Mouse (Mus musculus) kidney, postnatal 36 days (tissue): ENCODE results near the gene Afap1.
A peak's percentile ranks its signal among the peaks of the same experiment; 100 is the strongest.

Source experiments
- DNase-seq, 2 experiments: peaks; one replicate each; pipeline ENCODE4 v3.0.0; 2021 to 2022; ENCODE audit warnings: mixed read lengths in 2 of 2

The Afap1 gene

GRCm38 (mm10) chr5:35980542-35980941 is 87.4 kb downstream of the Afap1 start:
- DNase-seq, result no peak

- no peak for DNase-seq
These were observed 88.2 kb downstream of the Afap1 start for GRCm38 (mm10) chr5:35981341-35981740.

- DNase-seq, result peak; percentile 51 to 88
These were observed 88.9 kb downstream of the Afap1 start for GRCm38 (mm10) chr5:35981976-35982375.

GRCm38 (mm10) chr5:35985611-35986010 is 92.5 kb downstream of the Afap1 start:
- no peak for DNase-seq

- DNase-seq, result no peak
These were observed 95.0 kb downstream of the Afap1 start for GRCm38 (mm10) chr5:35988085-35988484.

GRCm38 (mm10) chr5:35989506-35989905 is 96.4 kb downstream of the Afap1 start:
- DNase-seq, result no peak

- DNase-seq, result no peak
These were observed 97.0 kb downstream of the Afap1 start for GRCm38 (mm10) chr5:35989986-35990735.

GRCm38 (mm10) chr5:36003797-36004196 is 110.7 kb downstream of the Afap1 start:
- DNase-seq, result no peak

- DNase-seq, result no peak
These were observed 113.0 kb downstream of the Afap1 start for GRCm38 (mm10) chr5:36006106-36006505.

- DNase-seq, result no peak
These were observed 113.5 kb downstream of the Afap1 start for GRCm38 (mm10) chr5:36006586-36006985.

- no peak for DNase-seq
These were observed 114.5 kb downstream of the Afap1 start for GRCm38 (mm10) chr5:36007649-36008048.

- no peak for DNase-seq
These were observed 116.3 kb downstream of the Afap1 start for GRCm38 (mm10) chr5:36009405-36009804.

- DNase-seq, result no peak
These were observed 125.2 kb downstream of the Afap1 start for GRCm38 (mm10) chr5:36018366-36018765.

- DNase-seq, result no peak
These were observed 128.0 kb downstream of the Afap1 start for GRCm38 (mm10) chr5:36021091-36021490.

- DNase-seq, result no peak
These were observed 129.2 kb downstream of the Afap1 start for GRCm38 (mm10) chr5:36022361-36022760.

GRCm38 (mm10) chr5:36024003-36024685 is 131.0 kb downstream of the Afap1 start:
- no peak for DNase-seq

- DNase-seq, result no peak
These were observed 132.0 kb downstream of the Afap1 start for GRCm38 (mm10) chr5:36025076-36025475.

- DNase-seq, result peak; percentile 36 to 46
These were observed 140.7 kb downstream of the Afap1 start for GRCm38 (mm10) chr5:36033531-36034426.

- no peak for DNase-seq
These were observed 146.5 kb downstream of the Afap1 start for GRCm38 (mm10) chr5:36039596-36039995.

GRCm38 (mm10) chr5:36040398-36041235 is 147.5 kb downstream of the Afap1 start:
- DNase-seq, result peak in 1 of 2 experiments; percentile 10

GRCm38 (mm10) chr5:36041236-36041562 is 148.1 kb downstream of the Afap1 start:
- DNase-seq, result no peak

GRCm38 (mm10) chr5:36041756-36042155 is 148.6 kb downstream of the Afap1 start:
- DNase-seq, result no peak
